Mouse (Mus musculus) urinary bladder, postnatal 14 days (tissue): ENCODE measurements at regions not wholly inside any gene's neighbourhood (a gene's known extent, or its start where the extent isn't known, plus 50 kb on each side); places are given as distances from the start of the nearest gene placed in this dataset.
A peak's percentile ranks its signal among the peaks of the same experiment; 100 is the strongest.

Experiments used
- DNase-seq: peaks from one replicate; pipeline ENCODE4 v3.0.0; 2021; ENCODE audit warnings: low spot score

- peak; percentile 65 for DNase-seq
These were observed 53.2 kb upstream of the Col1a1 start for GRCm38 (mm10) chr11:94882687-94883383.

GRCm38 (mm10) chr11:94881982-94882686 lies 53.9 kb upstream of the Col1a1 start:
- peak; percentile 51 for DNase-seq

- peak; percentile 30 for DNase-seq
These were observed 54.9 kb upstream of the Col1a1 start for GRCm38 (mm10) chr11:94880896-94881840.

GRCm38 (mm10) chr11:94876707-94877106 lies 59.3 kb upstream of the Col1a1 start:
- DNase-seq: no peak

GRCm38 (mm10) chr11:94875026-94875425 lies 61.0 kb upstream of the Col1a1 start:
- DNase-seq: no peak

- DNase-seq: peak; percentile 63
These were observed 61.9 kb upstream of the Col1a1 start for GRCm38 (mm10) chr11:94874155-94874561.

- DNase-seq: peak; percentile 41
These were observed 62.3 kb upstream of the Col1a1 start for GRCm38 (mm10) chr11:94873693-94874092.

GRCm38 (mm10) chr11:94872921-94873320 lies 63.1 kb upstream of the Col1a1 start:
- peak; percentile 73 for DNase-seq

- peak; percentile 74 for DNase-seq
These were observed 65.7 kb upstream of the Col1a1 start for GRCm38 (mm10) chr11:94870341-94870740.

- peak; percentile 56 for DNase-seq
These were observed 66.2 kb upstream of the Col1a1 start for GRCm38 (mm10) chr11:94869866-94870265.

GRCm38 (mm10) chr11:94866176-94866967 lies 69.7 kb upstream of the Col1a1 start:
- peak; percentile 85 for DNase-seq

- no peak for DNase-seq
These were observed 67.6 kb upstream of the Tmem92 start for GRCm38 (mm10) chr11:94850129-94850528.

GRCm38 (mm10) chr11:94839133-94839532 lies 56.6 kb upstream of the Tmem92 start:
- DNase-seq: no peak

- DNase-seq: no peak
These were observed 55.6 kb upstream of the Tmem92 start for GRCm38 (mm10) chr11:94838140-94838539.

- DNase-seq: no peak
These were observed 53.8 kb upstream of the Tmem92 start for GRCm38 (mm10) chr11:94836347-94836746.

GRCm38 (mm10) chr11:94832246-94832985 lies 49.9 kb upstream of the Tmem92 start:
- DNase-seq: peak; percentile 71
